Mouse (Mus musculus): ENCODE measurements around the gene Phf8.
"Not testable (repeated sequence)": the region's sequence is repeated elsewhere in the genome, so short reads cannot be mapped to it uniquely, and the experiment has no call there.

The Phf8 gene

GRCm38 (mm10) chrX:151520458-151521322 is at the start of gene Phf8:
Gene Phf8, plus strand, starts transcription at chrX:151520672.
- DNase-seq (ENCODE audit: low spot score) = peak; percentile 60

DNA sequence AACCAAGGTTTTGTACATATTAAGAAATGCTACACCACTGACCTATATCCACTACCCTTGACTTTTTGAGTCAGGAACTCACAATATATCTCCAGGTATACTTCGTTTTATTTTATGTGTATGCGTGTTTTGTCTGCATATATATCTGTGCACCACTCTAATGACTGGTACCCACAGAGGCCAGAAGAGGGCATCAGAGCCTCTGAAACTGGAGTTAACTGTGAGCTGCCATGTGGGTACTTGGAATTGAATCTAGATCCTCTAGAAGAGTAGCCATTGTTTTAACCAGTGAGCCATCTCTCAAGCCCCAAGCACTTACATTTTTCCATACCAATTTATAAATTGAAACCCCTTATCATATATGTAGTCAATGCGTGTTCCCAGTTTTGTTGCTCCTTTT is 32.3 kb upstream of the Phf8 start:
- no peak for DNase-seq (ENCODE audit: low spot score)

- not testable (repeated sequence) for DNase-seq (ENCODE audit: low spot score)
Observed at GRCm38 (mm10) chrX:151493269-151493668, 27.2 kb upstream of the Phf8 start.

- no peak for DNase-seq (ENCODE audit: low spot score)
Observed at GRCm38 (mm10) chrX:151496596-151496995, 23.9 kb upstream of the Phf8 start.

GRCm38 (mm10) chrX:151508536-151508935 is 11.9 kb upstream of the Phf8 start:
- DNase-seq (ENCODE audit: low spot score) = no peak

GRCm38 (mm10) chrX:151509906-151510305 is 10.6 kb upstream of the Phf8 start:
- DNase-seq (ENCODE audit: low spot score) = no peak

DNA sequence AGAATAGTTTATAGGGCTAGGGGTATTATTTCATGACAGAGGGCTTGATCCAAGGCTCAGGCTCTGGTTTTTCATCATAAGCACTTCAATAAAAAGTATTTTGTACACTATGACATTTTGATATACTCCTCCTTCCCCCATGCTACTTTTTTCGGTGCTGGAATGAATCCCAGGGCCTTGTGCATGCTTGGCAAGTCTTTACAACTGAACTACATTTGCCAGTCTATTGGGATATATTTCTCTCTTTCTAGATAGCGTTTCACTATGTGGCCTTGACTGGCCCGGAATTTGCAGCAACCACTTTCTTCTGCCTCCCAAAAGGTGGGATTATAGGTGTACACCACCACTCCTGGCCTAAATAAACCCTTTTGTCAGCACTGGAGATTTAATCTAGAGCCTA is 7.4 kb upstream of the Phf8 start:
- DNase-seq (ENCODE audit: low spot score) = no peak

- DNase-seq (ENCODE audit: low spot score) = no peak
Observed at GRCm38 (mm10) chrX:151513694-151514093, 6.8 kb upstream of the Phf8 start.

DNA sequence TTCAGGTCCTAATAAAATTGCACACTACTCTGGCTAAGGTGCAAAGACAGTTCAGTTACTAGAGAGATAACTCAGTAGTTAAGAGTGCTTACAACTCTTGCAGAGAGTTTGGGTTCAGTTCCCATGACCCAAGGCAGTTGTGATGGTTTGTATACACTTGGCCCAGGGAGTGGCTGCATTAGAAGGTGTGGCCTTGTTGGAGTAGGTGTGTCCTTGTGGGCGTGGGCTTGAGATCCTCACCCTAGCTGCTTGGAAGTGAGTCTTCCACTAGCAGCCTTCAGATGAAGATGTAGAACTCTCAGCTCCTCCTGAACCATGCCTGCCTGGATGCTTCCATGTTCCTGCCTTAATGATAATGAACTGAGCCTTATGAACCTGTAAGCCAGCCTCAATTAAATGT is 2.3 kb upstream of the Phf8 start:
- no peak for DNase-seq (ENCODE audit: low spot score)

GRCm38 (mm10) chrX:151520127-151520457 is 380 bp upstream of the Phf8 start:
- DNase-seq (ENCODE audit: low spot score) = no peak

- DNase-seq (ENCODE audit: low spot score) = no peak
Observed at GRCm38 (mm10) chrX:151521786-151522522, 1.5 kb downstream of the Phf8 start.

- DNase-seq (ENCODE audit: low spot score) = no peak
Observed at GRCm38 (mm10) chrX:151553356-151553755, 32.9 kb downstream of the Phf8 start.

DNA sequence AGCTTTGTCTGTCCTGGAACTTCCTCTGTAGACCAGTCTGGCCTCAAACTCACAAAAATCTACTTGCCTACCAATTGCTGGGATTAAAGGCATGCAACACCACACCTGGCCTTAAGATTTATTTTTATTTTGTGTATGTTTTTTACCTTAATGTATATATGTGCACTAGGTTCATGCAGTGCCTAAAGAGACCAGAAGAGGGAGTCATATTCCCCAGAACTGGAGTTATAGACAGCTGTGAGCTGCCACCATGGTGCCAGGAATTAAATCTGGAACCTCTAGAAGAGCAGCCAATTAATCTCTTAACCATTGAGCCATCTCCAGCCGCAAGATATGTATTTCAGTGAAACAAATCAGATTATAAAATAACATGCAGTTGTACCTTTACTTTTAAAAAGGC is 54.7 kb downstream of the Phf8 start:
- DNase-seq (ENCODE audit: low spot score) = no peak

- DNase-seq (ENCODE audit: low spot score) = no peak
Observed at GRCm38 (mm10) chrX:151643386-151643785, 122.9 kb downstream of the Phf8 start.

DNA sequence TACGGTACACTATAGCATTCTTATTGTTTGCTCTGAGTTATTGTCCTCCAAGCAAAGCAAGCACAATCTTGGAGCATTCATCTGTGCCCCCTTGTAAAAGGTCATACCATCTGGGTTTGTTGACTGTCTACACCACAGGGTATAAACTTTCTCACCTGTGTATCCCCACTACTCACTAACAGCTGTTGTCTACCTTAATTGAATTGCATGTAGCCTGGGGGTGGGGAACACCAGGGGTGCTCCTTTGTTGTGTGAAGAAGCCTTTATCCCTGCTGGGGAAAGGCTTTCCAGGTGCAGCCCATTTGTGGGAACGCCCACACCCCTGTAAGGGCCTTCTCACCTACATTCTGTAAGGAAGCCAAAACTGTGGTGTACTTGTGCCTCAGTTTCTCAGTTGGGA is 133.3 kb downstream of the Phf8 start:
- DNase-seq (ENCODE audit: low spot score) = no peak

DNA sequence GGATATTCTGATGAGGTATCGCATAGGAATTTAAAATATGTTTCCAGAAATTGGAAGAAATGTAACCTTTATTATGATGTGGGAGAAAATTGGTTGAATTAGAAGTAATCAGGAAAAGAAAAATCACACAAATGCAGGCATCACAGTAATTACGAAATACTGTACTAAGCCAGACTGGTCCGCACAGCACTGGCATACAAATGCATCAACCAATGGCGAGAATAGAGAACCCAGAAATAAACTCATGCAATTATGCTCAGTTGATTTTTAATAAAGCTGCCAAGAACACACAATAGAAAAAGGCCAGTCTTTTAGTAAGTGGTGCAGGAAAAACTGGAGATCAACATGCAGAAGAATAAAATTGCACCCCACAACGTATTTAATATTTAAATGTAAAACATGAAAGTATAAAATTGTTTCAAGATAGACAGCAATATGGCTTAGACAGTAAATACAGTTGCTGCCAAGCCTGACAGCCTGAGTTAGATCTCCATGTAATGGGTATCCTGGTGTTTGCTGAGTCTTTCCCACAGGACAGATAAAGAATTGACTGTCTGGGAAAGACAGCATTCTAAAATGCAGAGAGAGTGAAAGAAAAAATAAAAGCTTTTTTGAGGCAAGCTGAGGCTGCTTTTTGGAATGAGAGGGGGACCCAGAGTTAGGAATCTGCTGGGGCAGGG is 154.2 kb downstream of the Phf8 start:
- no peak for DNase-seq (ENCODE audit: low spot score)

All from ovary, postnatal 10 days (tissue).